Mouse (Mus musculus) spleen, adult 2 months (tissue): ENCODE data around the gene Trim2. TPM values are rescaled to one million over a fixed set of nuclear protein-coding genes. Genes with fewer than 3 reads are reported as not detected.

Experiments used
- DNase-seq, 2 experiments: peaks; one replicate each; pipeline versions ENCODE4 v3.0.0 to v3.0.0-alpha.2; 2012 to 2021; ENCODE audit warnings: low spot score in 2 of 2, low read depth in 1 of 2
- H3K27ac ChIP-seq: fragments of 200-500 bp; 2 replicates; pipeline ENCODE4 v1.5.1; 2012; ENCODE audit warnings: low read length, inconsistent platforms; ENCODE audit not compliant: insufficient read depth
- H3K27me3 ChIP-seq: fragments of 200-500 bp; 2 replicates; pipeline ENCODE4 v1.6.1; 2012; ENCODE audit warnings: mild to moderate bottlenecking, moderate library complexity, low read length, inconsistent platforms; ENCODE audit not compliant: control insufficient read depth, insufficient read depth
- H3K36me3 ChIP-seq: fragments of 200-500 bp; 2 replicates; pipeline ENCODE4 v1.6.1; 2012; ENCODE audit warnings: mild to moderate bottlenecking, low read length, inconsistent platforms; ENCODE audit not compliant: control insufficient read depth, insufficient read depth
- H3K4me1 ChIP-seq: fragments of 200-500 bp; 2 replicates; pipeline ENCODE4 v1.6.1; 2011; ENCODE audit warnings: inconsistent platforms; ENCODE audit not compliant: control insufficient read depth, insufficient read depth, insufficient read length
- H3K4me3 ChIP-seq: fragments of 200-500 bp; 2 replicates; pipeline ENCODE4 v1.5.1; 2011; ENCODE audit warnings: mild to moderate bottlenecking, inconsistent platforms; ENCODE audit not compliant: insufficient read depth, insufficient read length; ENCODE audit errors: extremely low read depth
- CTCF ChIP-seq: fragments of 200-500 bp; IDR thresholded peaks from 2 replicates; pipeline ENCODE4 v1.5.1; 2011; ENCODE audit warnings: mild to moderate bottlenecking, inconsistent platforms; ENCODE audit not compliant: insufficient read depth, insufficient read length, insufficient replicate concordance; ENCODE audit errors: extremely low read depth
- POLR2A ChIP-seq: fragments of 200-500 bp; IDR thresholded peaks from 2 replicates; pipeline ENCODE4 v1.6.1; 2011; ENCODE audit warnings: low read depth, low read length, inconsistent platforms
- WGBS: fragments of 180-500 bp; shearing (Covaris S2); methylation state at CpG from one replicate; pipeline ENCODE4 v1.1.7; 2018; 5-methylcytosine and 5-hydroxymethylcytosine counted together
- polyA plus RNA-seq: library from polyadenylated mRNA; depleted of rRNA; stranded (reverse); fragments of >200 nt; gene quantifications from 2 replicates; pipeline ENCODE4 v1.2.3, GENCODE M21; 2012

The Trim2 gene
- polyA plus RNA-seq, 1 experiment = 5.7 TPM

DNA sequence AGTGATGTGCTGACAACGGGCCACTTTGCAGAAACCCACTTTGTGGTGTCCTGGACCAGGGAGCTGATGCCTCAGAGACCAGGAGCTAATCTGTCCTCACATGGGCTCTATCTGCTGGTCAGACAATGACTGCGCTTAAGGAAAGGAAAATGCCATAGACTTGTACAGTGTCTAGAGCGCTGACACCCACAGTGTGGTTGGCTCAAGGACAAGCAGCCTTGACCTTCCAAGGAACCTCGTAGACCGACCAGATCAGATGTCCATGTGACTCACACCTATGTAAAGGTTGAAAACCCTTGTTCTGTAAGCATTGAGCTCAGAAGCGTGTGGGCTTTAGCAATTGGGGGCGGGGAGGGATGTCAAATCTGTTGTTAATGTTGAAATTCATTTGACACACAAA, 98.2 kb downstream of the Trim2 start:
- 92% methylated on average over 7 of the region's 7 CpGs for WGBS
- no peak for TF ChIP-seq CTCF
- TF ChIP-seq POLR2A = no peak
- no peak overlapping the region for H3K27ac ChIP-seq
- no peak overlapping the region for H3K4me3 ChIP-seq
- no peak for DNase-seq
- H3K4me1 ChIP-seq = no peaks in the 10 kb centered on the region
- no peaks in the 10 kb centered on the region for H3K27me3 ChIP-seq
- H3K36me3 ChIP-seq = no peaks in the 10 kb centered on the region

DNA sequence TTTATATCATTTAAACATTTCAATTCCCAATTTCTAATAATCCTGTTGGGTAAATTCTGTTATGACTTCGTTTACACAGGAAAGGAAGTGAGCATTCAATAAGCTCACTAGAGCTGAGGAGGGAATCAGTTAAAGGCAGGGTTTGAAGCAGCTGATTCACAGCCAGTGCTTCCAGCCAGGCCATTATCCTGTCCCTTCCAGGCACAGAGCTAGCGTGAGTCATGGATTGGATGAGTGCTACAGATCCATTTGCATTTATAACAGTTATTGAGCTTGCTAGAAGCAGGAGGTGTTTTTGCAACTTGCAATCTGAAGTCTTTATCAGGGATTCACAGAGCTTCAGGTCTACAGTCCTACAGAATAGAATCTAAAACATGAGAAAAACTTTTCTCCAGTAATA, 99.3 kb downstream of the Trim2 start:
- Histone ChIP-seq H3K27me3 (no peaks in the 10 kb centered on the region), H3K36me3 (no peaks in the 10 kb centered on the region), H3K4me1 (no peaks in the 10 kb centered on the region), H3K27ac (no peak overlapping the region), H3K4me3 (no peak overlapping the region)
- no peak for DNase-seq
- TF ChIP-seq POLR2A (no peak), CTCF (no peak)
- 74% methylated on average over 2 of the region's 2 CpGs for WGBS

DNA sequence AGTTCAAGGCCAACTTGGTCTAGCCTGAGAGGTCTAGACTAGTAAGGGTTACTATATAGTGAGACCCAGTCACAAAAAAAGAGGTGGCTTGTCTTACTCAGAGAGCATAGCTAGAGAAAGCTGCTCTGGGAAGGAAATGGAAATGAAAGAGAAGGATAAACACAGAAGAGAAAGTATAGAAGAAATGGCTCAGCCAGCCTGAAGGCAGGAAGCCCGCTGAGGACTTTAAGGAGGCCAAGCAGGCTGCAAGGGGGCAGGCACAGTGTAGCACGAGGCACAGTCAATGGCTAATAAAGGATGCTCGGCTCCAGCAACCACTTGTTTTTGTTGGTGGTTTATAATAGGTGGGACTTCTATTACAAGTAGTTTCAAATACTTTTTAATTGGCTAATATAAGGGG, 100.6 kb downstream of the Trim2 start:
- TF ChIP-seq POLR2A = no peak
- WGBS = 84% methylated on average over 3 of the region's 3 CpGs
- H3K27me3 ChIP-seq = no peaks in the 10 kb centered on the region
- DNase-seq = no peak
- no peaks in the 10 kb centered on the region for H3K4me1 ChIP-seq
- no peaks in the 10 kb centered on the region for H3K36me3 ChIP-seq
- H3K4me3 ChIP-seq = no peak overlapping the region
- no peak overlapping the region for H3K27ac ChIP-seq

DNA sequence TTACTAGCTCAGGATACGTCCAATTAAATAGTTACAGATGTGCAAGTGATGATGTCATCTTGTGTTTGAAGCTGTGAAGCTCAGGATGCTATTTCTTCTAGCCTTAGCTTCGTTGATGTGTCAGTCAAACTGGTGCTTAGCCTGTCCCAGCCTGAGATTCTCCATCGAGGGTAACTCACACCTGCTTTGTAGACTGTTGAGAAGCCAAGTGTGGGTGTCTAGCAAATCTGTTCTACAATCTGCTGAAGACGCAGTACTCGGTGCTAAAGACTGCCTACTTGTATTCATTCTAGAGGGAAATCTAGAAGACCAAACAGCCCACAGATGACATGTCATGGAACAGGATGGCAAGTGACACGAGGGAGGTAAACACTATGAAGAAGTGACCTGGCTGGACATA, 101.0 kb downstream of the Trim2 start:
- TF ChIP-seq POLR2A (no peak), CTCF (no peak)
- no peaks in the 10 kb centered on the region for H3K36me3 ChIP-seq
- no peaks in the 10 kb centered on the region for H3K27me3 ChIP-seq
- H3K27ac ChIP-seq = no peak overlapping the region
- WGBS = 82% methylated on average over 6 of the region's 6 CpGs
- H3K4me3 ChIP-seq = no peak overlapping the region
- no peaks in the 10 kb centered on the region for H3K4me1 ChIP-seq
- no peak for DNase-seq

DNA sequence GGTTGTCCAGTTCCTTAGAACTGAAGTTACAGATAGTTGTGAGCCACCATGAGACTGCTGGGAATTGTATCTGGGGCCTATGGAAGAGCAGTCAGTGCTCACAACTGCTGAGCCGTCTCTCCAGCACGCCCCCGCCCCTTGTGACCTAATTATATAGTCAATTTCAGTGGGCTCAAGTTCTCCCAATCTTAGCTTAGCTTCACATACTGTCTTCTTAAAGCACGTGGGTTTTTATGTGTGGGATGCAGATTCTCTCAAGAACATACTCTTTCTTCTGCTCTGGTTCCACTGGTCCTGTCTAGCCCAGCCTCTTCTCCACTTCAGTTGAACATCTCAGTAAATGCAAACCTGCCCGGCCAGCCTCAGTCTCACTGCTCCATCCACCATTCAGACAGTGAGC, 102.0 kb downstream of the Trim2 start:
- Histone ChIP-seq H3K27me3 (no peaks in the 10 kb centered on the region), H3K4me1 (no peaks in the 10 kb centered on the region), H3K4me3 (no peak overlapping the region), H3K27ac (no peak overlapping the region), H3K36me3 (no peaks in the 10 kb centered on the region)
- DNase-seq = no peak
- WGBS = 89% methylated on average over 5 of the region's 5 CpGs
- no peak for TF ChIP-seq CTCF
- no peak for TF ChIP-seq POLR2A

DNA sequence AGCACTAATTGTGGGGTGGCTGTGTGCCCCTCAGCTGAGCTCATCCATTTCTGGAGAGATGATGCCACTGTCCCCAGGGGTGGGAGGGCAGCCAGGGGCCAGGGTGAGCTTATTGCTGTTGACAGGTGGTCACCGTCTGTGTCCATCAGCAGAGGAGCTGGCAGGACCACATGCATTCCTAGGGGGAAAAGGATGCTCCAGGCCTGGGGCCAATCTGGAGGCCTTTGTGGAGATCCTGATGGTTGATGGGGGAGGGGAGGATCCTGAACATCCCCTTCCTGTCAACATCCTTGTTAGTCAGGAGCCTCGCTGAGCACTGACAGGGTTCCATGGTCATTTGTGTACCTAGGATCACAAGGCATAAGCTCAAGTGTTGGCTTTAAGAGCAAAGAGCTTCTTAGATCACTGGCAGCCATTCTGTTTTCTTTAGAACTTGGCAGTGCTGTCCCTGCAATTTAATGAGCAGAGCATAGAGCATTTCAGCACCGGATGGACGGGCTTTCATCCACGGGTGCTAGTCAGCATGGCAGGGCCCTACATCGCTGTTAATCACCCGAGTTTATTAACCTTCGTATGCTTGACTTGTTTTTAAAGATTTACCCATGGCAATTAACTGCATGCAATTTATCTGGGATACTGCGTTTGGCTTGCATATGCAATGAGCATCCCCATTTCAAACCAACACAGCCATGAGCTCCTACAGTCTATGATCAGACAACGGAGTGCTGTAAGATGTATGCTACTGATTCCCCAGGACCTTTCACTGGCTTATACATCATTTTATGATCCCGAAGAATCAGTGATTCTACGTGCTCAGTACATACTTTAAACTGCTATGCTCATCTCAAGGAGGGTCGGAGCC, 105.9 kb downstream of the Trim2 start:
- Histone ChIP-seq H3K4me3 (no peak overlapping the region), H3K36me3 (no peaks in the 10 kb centered on the region), H3K4me1 (no peaks in the 10 kb centered on the region), H3K27ac (no peak overlapping the region), H3K27me3 (no peaks in the 10 kb centered on the region)
- TF ChIP-seq CTCF (no peak), POLR2A (no peak)
- 88% methylated on average over 13 of the region's 13 CpGs for WGBS
- no peak for DNase-seq

DNA sequence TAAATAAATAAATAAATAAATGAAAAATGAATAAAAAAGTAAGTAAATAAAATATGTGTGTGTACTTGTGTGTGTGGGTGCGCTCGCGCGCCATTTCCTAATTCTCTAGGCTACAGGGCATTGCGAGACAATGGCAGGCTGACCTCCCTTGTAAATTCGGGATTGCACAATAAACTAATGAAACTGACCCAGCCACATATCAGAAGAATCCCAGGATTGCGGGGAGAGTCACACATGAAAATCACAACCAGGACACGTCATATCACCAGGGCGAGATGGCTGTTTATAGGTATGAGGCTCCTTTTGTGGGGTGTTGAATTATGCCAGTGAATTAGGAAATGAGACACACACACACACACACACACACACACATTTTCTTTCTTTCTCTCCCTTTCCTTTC, 107.2 kb downstream of the Trim2 start:
- TF ChIP-seq POLR2A (no peak), CTCF (no peak)
- H3K36me3 ChIP-seq = no peaks in the 10 kb centered on the region
- no peaks in the 10 kb centered on the region for H3K27me3 ChIP-seq
- H3K27ac ChIP-seq = no peak overlapping the region
- DNase-seq = no peak
- no peaks in the 10 kb centered on the region for H3K4me1 ChIP-seq
- WGBS = 93% methylated on average over 9 of the region's 9 CpGs
- H3K4me3 ChIP-seq = no peak overlapping the region
